Mouse (Mus musculus) liver, embryonic 14 days (tissue): Measurements from ENCODE around the gene Vpreb3. TPM values are rescaled to one million over a fixed set of nuclear protein-coding genes. Genes with fewer than 3 reads are reported as not detected.

ENCODE experiments used
- polyA plus RNA-seq: library from polyadenylated mRNA; depleted of rRNA; stranded (reverse); fragments of >200 nt; gene quantifications from 2 replicates; pipeline ENCODE4 v1.2.3, GENCODE M21; 2012; rRNA removed

Vpreb3 gene
- polyA plus RNA-seq, result 0.52 and 1.2 TPM in 2 replicates

GRCm38 (mm10) chr10:75942736-75943477, at the start of gene Vpreb3:
Vpreb3 (plus strand) TSS chr10:75943057.

DNA sequence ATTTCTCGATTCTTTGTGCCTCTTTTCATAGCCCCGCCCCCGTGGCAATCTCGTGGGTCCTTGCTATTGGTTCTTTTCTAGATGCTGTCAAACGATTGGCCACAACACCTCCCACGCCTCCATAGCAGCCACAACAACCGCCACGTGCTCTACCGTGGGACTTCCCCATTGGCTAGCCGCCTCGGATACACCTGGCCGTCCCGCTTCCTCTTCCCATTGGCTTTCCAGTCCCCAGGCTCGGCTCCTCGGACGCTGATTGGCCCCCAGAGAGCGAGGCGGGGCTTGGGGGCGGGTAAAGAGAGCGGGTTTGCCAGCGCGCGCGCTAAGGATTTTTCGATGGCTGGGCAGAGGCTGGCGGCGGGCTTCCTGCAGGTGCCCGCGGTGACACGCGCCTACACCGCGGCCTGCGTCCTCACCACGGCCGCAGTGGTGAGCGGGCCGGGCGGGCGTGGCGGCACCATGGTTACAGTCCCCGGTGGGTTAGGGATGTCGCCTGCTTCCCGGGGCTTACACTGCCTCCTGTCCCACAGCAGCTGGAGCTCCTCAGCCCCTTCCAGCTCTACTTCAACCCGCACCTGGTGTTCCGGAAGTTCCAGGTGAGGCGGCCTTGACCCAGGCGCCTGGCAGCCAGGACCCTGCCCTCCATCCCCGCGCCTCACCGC, 49.6 kb upstream of the Vpreb3 start, which contains the start of gene Derl3:
Gene Derl3 (plus strand): TSS at position 325 of the 662 bp plus-strand sequence.

GRCm38 (mm10) chr10:75921026-75921725, 21.7 kb upstream of the Vpreb3 start, which contains the start of gene Smarcb1:
Smarcb1 (minus strand) TSS chr10:75921617.

DNA sequence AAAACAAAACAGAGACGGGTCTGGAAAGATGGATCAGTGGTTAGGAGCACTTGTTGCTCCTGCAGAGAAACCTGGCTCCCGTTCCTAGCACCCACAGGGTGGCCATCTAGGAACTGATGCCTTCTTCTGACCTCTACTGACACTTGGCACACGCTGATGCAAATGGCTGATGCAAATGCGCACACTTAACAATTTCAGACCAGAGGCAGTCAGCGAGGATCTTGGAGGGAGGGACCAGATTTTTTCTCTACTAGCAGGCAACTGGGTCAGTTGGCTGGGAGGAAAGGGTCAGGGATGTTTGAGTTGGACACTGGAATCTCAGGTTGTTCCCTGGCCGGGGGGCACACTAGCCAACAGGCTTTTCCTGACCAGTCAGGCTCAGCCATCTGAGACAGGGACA, 10.0 kb upstream of the Vpreb3 start, which contains the start of gene Chchd10:
Gene Chchd10 (plus strand): TSS at position 240 of the 400 bp plus-strand sequence.

DNA sequence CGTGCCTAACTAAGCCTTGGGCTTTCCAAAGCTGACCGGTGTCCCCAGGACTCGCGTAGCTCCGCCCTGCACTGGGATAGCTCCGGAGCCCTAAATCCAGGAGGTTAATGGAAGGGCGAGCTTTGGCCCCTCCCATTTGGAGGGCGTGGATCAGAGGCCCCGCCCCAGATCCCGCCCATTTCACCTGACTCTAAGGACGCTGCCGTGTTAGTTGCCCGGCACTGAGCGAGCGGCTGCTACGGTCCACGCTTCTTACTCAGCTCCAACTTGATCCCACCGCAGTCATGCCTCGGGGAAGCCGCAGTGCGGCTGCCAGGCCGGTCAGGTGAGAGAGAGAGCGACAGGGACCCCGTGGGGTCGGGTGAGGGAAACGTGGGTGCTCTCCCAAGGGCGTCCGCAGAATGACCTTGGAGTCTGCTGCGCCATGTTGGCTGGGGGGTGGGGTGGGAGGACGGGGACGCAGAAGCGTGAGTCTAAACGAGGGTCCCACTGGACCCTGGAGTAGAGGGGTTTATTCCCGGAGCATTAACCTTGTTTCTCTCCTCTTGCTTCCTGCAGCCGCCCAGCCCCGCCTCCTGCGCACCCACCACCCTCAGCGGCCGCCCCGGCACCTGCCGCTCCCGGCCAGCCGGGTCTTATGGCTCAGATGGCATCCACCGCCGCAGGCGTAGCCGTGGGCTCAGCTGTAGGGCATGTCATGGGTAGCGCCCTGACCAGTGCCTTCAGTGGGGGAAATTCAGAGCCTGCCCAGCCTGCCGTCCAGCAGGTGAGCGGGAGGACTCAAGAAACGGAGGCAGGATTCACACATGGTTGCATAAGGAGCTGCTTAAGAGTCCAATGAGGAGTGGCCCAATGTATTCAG, 6.9 kb upstream of the Vpreb3 start, which contains the start of gene Mmp11:
Gene Mmp11 (minus strand): TSS at position 817 of the 862 bp plus-strand sequence.

GRCm38 (mm10) chr10:75940520-75940919, 2.3 kb upstream of the Vpreb3 start, which contains the start of gene Gm867:
Gm867 (minus strand) TSS chr10:75940672.

GRCm38 (mm10) chr10:75954381-75954811, 11.5 kb downstream of the Vpreb3 start, which contains the start of gene Gm5134:
Gm5134 (plus strand) TSS chr10:75954514.

Other genes with a start within 250 kb of the Vpreb3 start
- 8.7 and 12.0 TPM in 2 replicates for gene Cabin1, start 178.7 kb upstream of the Vpreb3 start, polyA plus RNA-seq
- 96.1 and 120 TPM in 2 replicates for gene Ddt, start 169.6 kb upstream of the Vpreb3 start, polyA plus RNA-seq
- gene Gm20441, start 162.1 kb upstream of the Vpreb3 start, polyA plus RNA-seq, result 0.09 TPM in 1 of 2 replicates, not detected in the other
- gene Gstt3, start 161.6 kb upstream of the Vpreb3 start, polyA plus RNA-seq, result 3.8 and 5.9 TPM in 2 replicates
- 55.5 and 69.9 TPM in 2 replicates for gene Gstt1, start 144.5 kb upstream of the Vpreb3 start, polyA plus RNA-seq
- 0.03 TPM in 1 of 2 replicates, not detected in the other for gene Gstt4, start 120.5 kb upstream of the Vpreb3 start, polyA plus RNA-seq
- 29.6 and 31.3 TPM in 2 replicates for gene Gstt2, start 105.6 kb upstream of the Vpreb3 start, polyA plus RNA-seq
- 763 and 777 TPM in 2 replicates for gene Mif, start 82.8 kb upstream of the Vpreb3 start, polyA plus RNA-seq
- gene Derl3, start 49.6 kb upstream of the Vpreb3 start, polyA plus RNA-seq, result 0.25 and 0.42 TPM in 2 replicates
- gene Smarcb1, start 21.4 kb upstream of the Vpreb3 start, polyA plus RNA-seq, result 25.7 and 31.4 TPM in 2 replicates
- 47.5 and 59.7 TPM in 2 replicates for gene Chchd10, start 9.9 kb upstream of the Vpreb3 start, polyA plus RNA-seq
- 1.3 and 1.8 TPM in 2 replicates for gene Mmp11, start 6.6 kb upstream of the Vpreb3 start, polyA plus RNA-seq
- 20.8 and 25.9 TPM in 2 replicates for gene Gm867, start 2.4 kb upstream of the Vpreb3 start, polyA plus RNA-seq
- 0.03 and 0.05 TPM in 2 replicates for gene Gm5134, start 11.5 kb downstream of the Vpreb3 start, polyA plus RNA-seq
- 7.5 and 8.2 TPM in 2 replicates for gene Zfp280b, start 89.6 kb downstream of the Vpreb3 start, polyA plus RNA-seq
- 0.03 and 0.08 TPM in 2 replicates for gene Slc5a4b, start 167.9 kb downstream of the Vpreb3 start, polyA plus RNA-seq
- gene Slc5a4a, start 204.4 kb downstream of the Vpreb3 start, polyA plus RNA-seq, result 0.06 TPM in 2 replicates